Mouse (Mus musculus) liver, postnatal 0 days (tissue): ENCODE measurements around the gene Filip1l.

Source experiments
- CTCF ChIP-seq: sonication (generic); IDR thresholded peaks from 2 replicates; pipeline ENCODE4 v1.5.1; 2016; ENCODE audit warnings: antibody characterized with exemption, low read depth
- EP300 ChIP-seq: IDR thresholded peaks from 2 replicates; pipeline ENCODE4 v1.6.1; 2016; ENCODE audit warnings: antibody characterized with exemption, low read depth, mild to moderate bottlenecking

- TF ChIP-seq CTCF (no peak), EP300 (no peak)
Observed at GRCm38 (mm10) chr16:57555667-57556066, 202.8 kb downstream of the Filip1l start.
